Comparison of ENCODE assay signal across 16 mouse cellular contexts in genomic region chr5:136502491-136503086, GRCm38 (mm10).
DNase-seq lines count a peak whose midpoint lies in the region; ATAC-seq and TF ChIP-seq lines count a peak whose summit lies in the region.
"Had no signal": no experiment of that assay in that cellular context is flagged by ENCODE, and none has a peak within 500 bp of the region (broad histone marks: within the 10 kb centered on the region; RNA-seq: fewer than 3 reads in every experiment).

No protein-coding gene starts in this region.

- H3K36me3 ChIP-seq in heart, embryonic 11.5 days (ENCODE audit: control insufficient read depth, insufficient read depth, low read length) = no peaks in the 10 kb centered on the region
- no peaks in the 10 kb centered on the region for H3K36me3 ChIP-seq in liver, embryonic 12.5 days
- H3K36me3 ChIP-seq in liver, postnatal 0 days (replicated peaks; ENCODE audit: insufficient read depth, low read length) = no peaks in the 10 kb centered on the region
- H3K36me3 ChIP-seq in embryonic facial prominence, embryonic 11.5 days (replicated peaks; ENCODE audit: control insufficient read depth, insufficient read depth, low read depth, low read length) = no peaks in the 10 kb centered on the region
- H3K36me3 ChIP-seq: hindbrain, embryonic 13.5 days had no signal

- peak overlapping the region; percentile 35; the same call in 1 of the 2 replicates for H3K27ac ChIP-seq in heart, embryonic 11.5 days (ENCODE audit: low read depth, low read length)
- H3K27ac ChIP-seq in liver, embryonic 12.5 days = peak overlapping the region; percentile 30; the same call in 1 of the 2 replicates
- H3K27ac ChIP-seq in liver, postnatal 0 days (ENCODE audit: low read depth) = no peak overlapping the region
- H3K27ac ChIP-seq in embryonic facial prominence, embryonic 11.5 days (replicated peaks; ENCODE audit: low read depth, low read length) = no peak overlapping the region
- H3K27ac ChIP-seq: hindbrain, embryonic 13.5 days had no signal

- H3K4me2 ChIP-seq in heart, embryonic 11.5 days = no peak overlapping the region
- H3K4me2 ChIP-seq in liver, embryonic 12.5 days = no peak overlapping the region
- H3K4me2 ChIP-seq in liver, postnatal 0 days (ENCODE audit: low read depth, low read length) = no peak overlapping the region
- no peak overlapping the region for H3K4me2 ChIP-seq in embryonic facial prominence, embryonic 11.5 days (ENCODE audit: low read depth, low read length)
- H3K4me2 ChIP-seq: hindbrain, embryonic 13.5 days had no signal

- intact Hi-C loops in heart, postnatal 14 days (cut with DNase I) = no loop called here

- no peak overlapping the region for H3K4me3 ChIP-seq in heart, embryonic 11.5 days (ENCODE audit: low read depth, low read length)
- no peak overlapping the region for H3K4me3 ChIP-seq in liver, embryonic 12.5 days
- H3K4me3 ChIP-seq in liver, postnatal 0 days (ENCODE audit: low read depth, low read length) = no peak overlapping the region
- H3K4me3 ChIP-seq in embryonic facial prominence, embryonic 11.5 days (ENCODE audit: low read depth, low read length) = no peak overlapping the region
- H3K4me3 ChIP-seq: hindbrain, embryonic 13.5 days had no signal

- H3K27me3 ChIP-seq in heart, embryonic 11.5 days (ENCODE audit: control insufficient read depth, insufficient read depth, low read length) = no peaks in the 10 kb centered on the region
- no peaks in the 10 kb centered on the region for H3K27me3 ChIP-seq in liver, embryonic 12.5 days (replicated peaks)
- H3K27me3 ChIP-seq in liver, postnatal 0 days (ENCODE audit: insufficient read depth, low read length) = no peaks in the 10 kb centered on the region
- H3K27me3 ChIP-seq in embryonic facial prominence, embryonic 11.5 days (ENCODE audit: control insufficient read depth, insufficient read depth, low read length) = no peaks in the 10 kb centered on the region
- H3K27me3 ChIP-seq: hindbrain, embryonic 13.5 days; megakaryocyte, embryonic 14.5 days; Patski had no signal

- H3K9ac ChIP-seq in heart, embryonic 11.5 days (ENCODE audit: low read depth, low read length) = no peak overlapping the region
- H3K9ac ChIP-seq in liver, embryonic 12.5 days = no peak overlapping the region
- H3K9ac ChIP-seq in liver, postnatal 0 days (replicated peaks) = no peak overlapping the region
- H3K9ac ChIP-seq in embryonic facial prominence, embryonic 11.5 days (replicated peaks; ENCODE audit: low read length) = no peak overlapping the region
- H3K9ac ChIP-seq: hindbrain, embryonic 13.5 days had no signal

- no peak for DNase-seq in heart, postnatal 14 days
- DNase-seq in liver, postnatal 0 days = no peak
- peak; percentile 83 for DNase-seq in embryonic facial prominence, embryonic 11.5 days (ENCODE audit: low spot score)
- DNase-seq in thymus, postnatal 36 days = no peak
- no peak for DNase-seq in T-cell, adult 2 months (ENCODE audit: low spot score)
- DNase-seq: adrenal gland, postnatal 10 days; gastrocnemius, postnatal 10 days; kidney, postnatal 25 days; left cerebral cortex, postnatal 4 days; thymus, adult 2 months had no signal

- no peaks in the 10 kb centered on the region for H3K9me3 ChIP-seq in heart, embryonic 11.5 days (replicated peaks; ENCODE audit: control insufficient read depth, low read length)
- H3K9me3 ChIP-seq in liver, embryonic 12.5 days (replicated peaks) = no peaks in the 10 kb centered on the region
- no peaks in the 10 kb centered on the region for H3K9me3 ChIP-seq in liver, postnatal 0 days (ENCODE audit: low read length)
- H3K9me3 ChIP-seq in embryonic facial prominence, embryonic 11.5 days (replicated peaks; ENCODE audit: control insufficient read depth, low read length) = no peaks in the 10 kb centered on the region
- H3K9me3 ChIP-seq: hindbrain, embryonic 13.5 days; megakaryocyte, embryonic 14.5 days had no signal

- peaks cover 65% of the 10 kb centered on the region for H3K4me1 ChIP-seq in heart, embryonic 11.5 days (ENCODE audit: control insufficient read depth, insufficient read depth, low read length)
- peaks cover 68% of the 10 kb centered on the region for H3K4me1 ChIP-seq in liver, embryonic 12.5 days
- peaks cover 7% of the 10 kb centered on the region; the same call in 1 of the 2 replicates for H3K4me1 ChIP-seq in liver, postnatal 0 days (ENCODE audit: insufficient read depth)
- H3K4me1 ChIP-seq in embryonic facial prominence, embryonic 11.5 days (ENCODE audit: control insufficient read depth, insufficient read depth, low read length) = peaks cover 9% of the 10 kb centered on the region; the same call in 1 of the 2 replicates

- ATAC-seq in heart, embryonic 11.5 days (replicated peaks; ENCODE audit: insufficient number of reproducible peaks, low FRiP score, low TSS enrichment) = no peak
- ATAC-seq in liver, embryonic 12.5 days = no peak
- ATAC-seq in liver, postnatal 0 days = no peak
- ATAC-seq in embryonic facial prominence, embryonic 11.5 days (replicated peaks; ENCODE audit: insufficient number of reproducible peaks, low FRiP score, low TSS enrichment, low read depth) = peak; percentile 47; the same call in 1 of the 2 replicates
- ATAC-seq in megakaryocyte-erythroid progenitor cell, adult 5-6 weeks (replicated peaks; ENCODE audit: low FRiP score, low TSS enrichment, poor library complexity, severe bottlenecking) = peak; percentile 36; the same call in 1 of the 2 replicates
- ATAC-seq: Patski had no signal

- WGBS in heart, embryonic 11.5 days (ENCODE audit: insufficient replicate concordance) = 36% methylated on average over 5 of the region's 5 CpGs
- WGBS in liver, embryonic 12.5 days (ENCODE audit: insufficient replicate concordance) = 39% methylated on average over 5 of the region's 5 CpGs
- 52% methylated on average over 5 of the region's 5 CpGs for WGBS in liver, postnatal 0 days (ENCODE audit: insufficient replicate concordance)
- WGBS in embryonic facial prominence, embryonic 11.5 days = 23% methylated on average over 5 of the region's 5 CpGs

- TF ChIP-seq CTCF in liver, postnatal 0 days (IDR thresholded peaks at IDR 0.05; ENCODE audit: low read depth) = no peak

- no peak for TF ChIP-seq EP300 in liver, postnatal 0 days (IDR thresholded peaks at IDR 0.05; ENCODE audit: low read depth)

Comparison
In these comparisons a context has a peak if more than half of its experiments do, and no peak if none do; other contexts are left out.
1. H3K27ac ChIP-seq: peak in heart, embryonic 11.5 days (single experiment) and liver, embryonic 12.5 days (single experiment); none in liver, postnatal 0 days (single experiment) and embryonic facial prominence, embryonic 11.5 days (single experiment).
2. ATAC-seq: peak in embryonic facial prominence, embryonic 11.5 days (single experiment) and megakaryocyte-erythroid progenitor cell, adult 5-6 weeks (single experiment); none in heart, embryonic 11.5 days (single experiment), liver, embryonic 12.5 days (single experiment) and liver, postnatal 0 days (single experiment).